Mouse (Mus musculus) testis, postnatal 10 days (tissue): ENCODE measurements around the gene Notch1.

Source experiments
- DNase-seq: peaks from one replicate; pipeline ENCODE4 v3.0.0; 2021; ENCODE audit warnings: low spot score

Gene Notch1

DNA sequence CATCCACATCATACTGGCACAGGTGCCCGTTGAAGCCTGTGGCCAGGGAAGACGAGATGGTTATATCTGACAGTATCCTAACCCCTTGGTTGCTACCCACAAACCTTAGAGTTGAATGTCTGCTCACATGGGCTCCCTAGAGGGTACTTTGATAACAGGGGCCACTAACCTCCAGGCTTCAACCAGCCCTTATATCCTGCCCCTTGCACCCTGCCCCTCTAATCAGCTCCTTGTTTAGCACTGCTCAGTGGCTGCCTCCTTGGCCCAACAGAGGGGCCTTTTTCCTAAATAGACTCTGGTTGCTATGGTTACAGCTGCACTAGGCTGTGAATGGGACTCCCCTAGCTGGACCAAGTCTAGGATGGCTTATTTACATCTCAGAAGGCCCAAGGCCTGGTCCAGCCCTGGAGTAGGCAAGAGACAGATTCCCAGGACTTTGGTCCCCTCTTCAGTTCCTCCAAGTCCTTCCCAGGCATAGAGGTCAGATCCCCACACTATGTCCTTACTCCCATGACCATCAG lies 37.7 kb downstream of the Notch1 start:
- DNase-seq: no peak

DNA sequence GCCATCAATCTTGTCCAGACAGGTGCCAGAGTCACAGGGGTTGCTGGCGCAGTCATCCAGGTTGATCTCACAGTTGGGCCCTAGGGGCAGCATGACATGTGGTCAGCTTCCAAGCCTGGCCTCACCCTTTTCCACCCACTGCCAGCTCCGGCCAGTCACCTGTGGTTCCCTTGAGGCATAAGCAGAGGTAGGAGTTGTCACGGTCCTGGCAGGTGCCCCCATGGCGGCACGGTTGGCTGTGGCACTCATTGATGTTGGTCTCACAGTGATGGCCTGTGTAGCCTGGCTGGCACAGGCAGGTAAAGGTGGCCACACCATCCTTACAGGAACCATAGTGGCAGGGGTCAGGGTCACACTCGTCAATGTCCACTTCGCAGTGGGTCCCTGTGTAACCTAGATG lies 38.6 kb downstream of the Notch1 start:
- DNase-seq: no peak

DNA sequence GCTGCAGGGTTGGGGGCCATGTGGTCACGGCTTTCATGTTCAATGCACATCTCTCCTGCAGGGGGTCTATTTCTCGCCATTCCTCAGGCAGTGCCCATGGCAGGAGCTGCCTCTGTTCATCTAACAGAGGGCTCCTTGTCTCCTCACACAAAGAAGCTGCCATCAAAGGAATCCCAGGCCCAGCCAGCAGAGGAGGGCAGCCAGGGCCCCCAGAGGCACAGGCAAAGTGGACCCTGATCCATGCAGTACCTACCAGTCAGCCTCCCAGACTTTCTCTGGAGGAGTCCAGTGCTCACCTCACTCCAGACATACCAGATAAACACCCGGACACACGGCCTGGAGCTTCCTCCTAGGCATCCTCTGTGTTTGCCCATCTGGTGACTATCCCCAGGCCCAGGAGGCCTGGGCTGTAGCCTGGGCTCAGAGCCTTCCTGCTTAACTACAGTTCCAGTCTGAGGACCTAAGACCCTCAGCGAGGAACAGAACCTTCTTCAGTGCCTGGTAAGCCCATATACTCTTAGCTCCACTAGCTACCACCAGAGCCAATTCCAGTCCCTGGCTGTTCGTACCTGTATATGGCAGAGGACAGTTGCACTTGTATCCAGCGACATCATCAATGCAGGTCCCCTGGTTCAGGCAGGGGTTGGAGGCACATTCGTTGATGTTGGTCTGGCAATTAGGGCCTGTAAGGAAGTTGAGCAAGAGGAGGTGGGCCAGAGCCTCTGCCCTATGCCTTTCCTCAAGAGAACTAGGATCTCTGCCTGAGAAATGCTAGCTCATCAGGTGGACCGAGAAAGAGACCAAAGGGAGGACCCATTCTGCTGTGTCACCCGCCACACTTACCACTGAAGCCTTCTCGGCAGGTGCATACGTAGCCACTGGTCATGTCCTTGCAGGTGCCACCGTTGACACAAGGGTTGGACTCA lies 40.7 kb downstream of the Notch1 start:
- no peak for DNase-seq

DNA sequence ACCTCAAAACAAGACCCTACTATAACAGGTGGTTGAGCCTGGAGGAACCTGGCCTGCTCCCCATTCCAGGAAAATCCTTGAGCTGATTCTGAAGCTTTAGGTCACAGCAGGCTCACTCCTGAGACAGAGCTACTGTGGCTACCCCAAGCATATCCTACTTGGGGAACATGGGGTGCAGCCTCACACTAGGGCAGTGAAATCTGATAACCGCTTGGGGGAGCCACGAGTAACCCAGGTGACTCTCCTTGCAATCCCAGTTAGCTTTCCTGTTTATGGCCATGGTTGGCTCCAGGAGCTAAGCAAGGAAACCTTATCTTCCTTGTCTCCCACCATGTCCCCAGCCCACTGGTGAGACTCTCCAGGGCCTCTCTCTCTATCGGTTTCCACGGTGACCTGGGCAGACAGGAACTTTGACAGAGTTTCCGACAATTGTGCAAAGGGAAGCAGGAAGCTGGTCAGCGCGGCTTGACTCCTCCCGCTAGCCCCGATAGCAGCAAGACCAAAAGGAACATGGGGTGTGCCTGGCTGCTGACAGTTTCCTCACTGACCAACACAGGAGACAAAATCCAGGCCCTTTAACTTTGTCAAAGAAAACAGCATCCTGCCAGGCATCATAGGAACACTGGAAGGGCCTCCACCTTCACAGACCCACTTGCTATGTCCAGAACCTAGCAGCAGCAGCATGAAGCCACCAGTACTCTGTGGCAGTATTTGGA lies 41.5 kb downstream of the Notch1 start:
- DNase-seq: no peak

DNA sequence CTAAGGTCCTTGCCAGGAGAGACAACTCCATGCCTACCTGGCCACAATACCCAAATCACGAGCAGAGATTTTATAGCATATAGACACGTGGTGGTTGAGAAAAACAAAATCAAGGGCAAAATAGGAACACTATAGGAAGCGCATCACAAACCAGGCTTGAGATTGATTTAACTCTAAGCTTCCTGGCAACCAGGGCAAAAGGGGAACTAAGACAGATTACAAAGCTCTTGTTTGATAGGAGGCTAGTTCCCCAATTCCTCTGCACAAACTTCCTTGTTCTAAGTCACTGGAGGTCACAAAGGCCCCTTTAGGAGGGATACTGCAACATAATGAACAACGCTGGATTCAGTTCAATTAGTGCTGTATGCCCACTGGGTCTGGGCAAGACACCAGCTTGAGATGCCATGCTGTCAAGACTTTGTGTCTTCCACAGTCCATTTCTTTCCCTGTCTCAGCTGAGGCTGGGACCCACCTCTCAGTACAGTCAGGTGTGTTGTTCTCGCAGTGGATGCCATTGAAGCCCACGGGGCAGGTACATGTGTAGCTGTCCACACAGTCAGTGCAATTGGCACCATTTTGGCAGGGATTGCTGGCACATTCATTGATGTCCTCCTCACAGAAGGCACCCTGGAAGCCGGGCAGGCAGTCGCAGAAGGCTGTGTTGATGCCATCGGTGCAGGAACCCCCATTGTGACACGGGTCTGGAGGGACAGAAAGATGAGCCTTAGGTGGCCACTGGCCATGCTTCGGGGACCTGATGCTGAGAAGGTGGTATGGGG lies 44.0 kb downstream of the Notch1 start:
- no peak for DNase-seq

DNA sequence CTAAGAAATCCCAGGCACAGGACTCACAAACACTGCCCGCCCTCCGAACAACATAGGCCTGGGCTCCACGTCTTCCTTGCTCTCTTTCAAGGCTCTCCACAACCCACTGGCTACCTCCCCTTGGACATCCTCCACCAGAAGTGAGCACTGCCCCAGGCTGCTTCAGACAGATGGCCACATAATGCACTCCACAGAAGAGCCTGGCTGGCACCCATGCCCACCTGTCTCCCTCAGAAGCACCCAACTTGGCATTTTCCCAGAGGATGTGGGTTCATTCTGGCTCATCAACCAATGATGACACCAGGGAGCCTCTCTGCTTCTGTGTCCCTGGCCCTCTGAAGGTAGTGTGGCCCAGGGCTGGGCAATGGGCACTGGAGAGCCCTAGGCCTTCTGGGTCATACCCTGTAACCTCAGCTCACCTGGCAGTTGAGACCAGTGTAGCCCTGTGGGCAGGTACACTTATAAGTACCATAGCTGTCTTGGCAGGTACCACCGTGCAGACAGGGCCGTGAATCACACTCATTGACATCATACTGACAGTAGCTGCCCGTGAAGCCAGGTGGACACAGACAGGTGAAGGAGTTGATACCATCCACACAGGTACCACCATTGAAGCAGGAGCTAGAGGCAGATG lies 44.7 kb downstream of the Notch1 start:
- DNase-seq: no peak

DNA sequence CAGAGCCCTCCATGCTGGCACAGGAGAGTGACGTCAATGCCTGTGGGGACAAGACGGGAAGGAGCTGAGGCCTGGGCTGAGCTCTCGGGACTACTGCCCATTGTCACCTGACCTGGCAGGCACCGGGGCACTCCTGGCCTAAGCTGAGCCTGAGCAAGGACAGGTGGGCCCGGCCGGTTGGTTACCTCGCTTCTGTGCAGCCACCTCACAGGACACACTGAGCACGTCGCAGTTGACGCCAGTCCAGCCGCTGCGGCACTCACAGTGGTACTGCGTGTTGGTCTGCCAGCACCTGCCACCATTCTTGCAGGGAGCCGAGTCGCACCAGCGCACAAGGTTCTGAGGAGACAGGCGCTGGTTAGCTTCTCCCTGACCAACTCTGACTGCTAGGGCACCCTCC lies 45.5 kb downstream of the Notch1 start:
- DNase-seq: no peak

DNA sequence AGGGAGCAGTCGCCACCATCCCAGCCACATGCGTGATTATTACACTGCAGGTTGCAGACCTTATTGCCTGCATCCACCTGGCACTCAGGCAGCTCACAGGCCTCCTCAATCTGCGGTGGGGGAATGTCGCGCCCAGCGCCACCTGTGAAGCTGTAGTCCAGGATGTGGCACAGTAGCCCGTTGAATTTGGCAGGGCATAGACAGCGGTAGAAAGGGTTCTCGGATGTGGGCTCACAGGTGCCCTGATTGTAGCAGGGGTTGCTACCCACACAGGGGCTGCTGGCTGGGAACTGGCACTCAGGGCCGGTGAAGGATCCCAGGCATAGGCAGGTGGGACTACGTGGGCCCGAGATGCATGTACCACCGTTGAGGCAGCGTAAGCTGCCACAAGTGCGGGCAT lies 48.1 kb downstream of the Notch1 start:
- no peak for DNase-seq

DNA sequence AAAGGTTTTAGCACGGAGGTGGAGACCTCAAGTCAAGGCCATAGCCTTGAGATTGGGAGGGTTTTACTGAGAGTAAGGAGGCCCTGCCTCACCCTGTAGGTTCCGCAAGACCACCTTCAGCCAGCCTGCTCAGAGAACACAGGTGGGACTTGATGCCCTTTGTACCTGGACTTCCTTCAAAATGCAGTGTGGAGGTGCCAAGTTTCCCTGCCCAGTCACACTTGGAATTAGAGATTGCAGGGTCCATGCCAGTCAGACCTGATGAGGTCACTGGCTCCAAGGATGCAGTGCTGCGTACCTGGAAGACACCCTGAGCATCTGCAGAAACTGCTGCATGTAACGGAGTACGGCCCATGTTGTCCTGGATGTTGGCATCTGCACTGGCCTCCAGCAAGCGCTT lies 53.1 kb downstream of the Notch1 start:
- no peak for DNase-seq

DNA sequence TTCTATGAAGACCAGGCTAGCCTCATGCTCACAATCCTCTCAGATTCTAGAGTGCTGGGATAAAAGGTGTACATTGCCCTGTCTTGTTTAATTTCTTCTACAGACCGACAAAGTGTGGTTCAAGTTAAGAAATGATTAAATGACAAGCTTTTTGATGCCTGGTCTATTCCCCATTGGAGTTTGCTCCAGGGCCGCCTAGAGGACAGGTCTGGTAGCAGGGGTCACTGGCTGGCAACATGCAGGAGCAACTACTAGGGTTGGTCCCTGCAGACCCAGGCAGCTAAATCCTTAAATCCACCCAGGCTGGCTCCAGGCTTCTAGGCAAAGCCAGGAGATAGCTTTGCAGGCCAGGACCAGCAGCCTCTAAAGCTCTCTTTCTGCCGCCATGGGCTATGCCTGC lies 53.5 kb downstream of the Notch1 start:
- DNase-seq: no peak

DNA sequence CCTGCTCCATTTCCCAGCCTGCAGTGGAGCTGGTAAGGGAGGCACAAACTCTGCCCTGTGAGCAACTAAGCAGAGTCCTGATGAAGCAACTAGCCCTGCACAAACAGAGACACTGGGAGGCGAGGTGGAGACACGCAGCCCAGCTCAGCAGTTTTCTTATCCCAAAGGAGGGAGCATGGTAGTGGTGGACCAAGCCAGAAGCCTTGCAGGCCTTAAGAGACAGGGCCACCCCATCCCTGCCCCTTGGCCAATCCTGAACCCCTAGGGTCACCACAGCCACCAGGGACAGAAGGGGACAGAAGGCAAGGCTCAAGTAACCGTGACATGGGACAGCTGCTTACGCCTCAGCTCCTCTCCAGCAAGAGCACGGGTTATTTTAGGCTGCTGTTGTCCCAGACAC lies 54.8 kb downstream of the Notch1 start:
- DNase-seq: no peak

DNA sequence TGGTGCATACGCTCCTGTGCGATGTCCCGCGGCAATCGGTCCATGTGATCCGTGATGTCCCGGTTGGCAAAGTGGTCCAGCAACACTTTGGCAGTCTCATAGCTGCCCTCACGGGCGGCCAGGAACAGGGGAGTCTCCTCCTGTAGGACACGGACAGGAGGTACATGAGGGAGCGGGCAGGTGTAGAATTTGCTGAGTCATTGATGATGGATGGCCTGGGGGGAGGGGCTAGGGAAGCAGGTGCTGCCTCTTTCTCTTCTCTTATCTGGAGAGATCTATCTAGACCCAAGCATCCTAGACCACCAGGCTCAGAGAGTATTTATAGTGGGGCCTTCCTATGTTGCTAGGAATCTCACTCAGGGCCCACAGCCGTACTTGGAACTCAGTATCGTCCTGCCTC lies 55.6 kb downstream of the Notch1 start:
- no peak for DNase-seq

DNA sequence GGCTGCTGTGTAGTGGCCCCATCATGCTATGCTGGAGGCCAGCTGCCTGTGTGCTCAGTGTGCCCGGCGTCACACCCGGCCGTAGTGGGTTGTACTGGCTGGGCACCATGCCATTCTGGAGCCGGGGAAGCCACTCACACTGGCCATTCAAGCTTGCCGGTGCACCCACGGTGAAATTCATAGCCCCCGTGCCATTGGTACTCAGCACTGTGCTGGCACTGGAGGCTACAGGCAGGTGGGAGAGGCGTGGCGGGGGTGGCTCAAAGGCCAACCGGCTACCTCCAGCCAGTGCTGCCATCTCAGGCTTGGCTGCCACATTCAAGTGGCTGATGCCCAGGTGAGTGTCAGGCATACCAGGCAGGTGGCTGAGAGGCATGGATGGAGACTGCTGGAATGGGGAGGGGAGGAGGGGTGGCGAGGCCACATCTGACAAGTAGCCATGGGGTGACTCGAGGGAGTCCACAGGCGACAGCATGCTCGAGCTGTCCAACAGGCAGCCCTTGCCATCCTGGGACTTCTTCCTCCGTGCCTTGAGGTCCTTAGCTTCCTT lies 56.3 kb downstream of the Notch1 start:
- DNase-seq: no peak

DNA sequence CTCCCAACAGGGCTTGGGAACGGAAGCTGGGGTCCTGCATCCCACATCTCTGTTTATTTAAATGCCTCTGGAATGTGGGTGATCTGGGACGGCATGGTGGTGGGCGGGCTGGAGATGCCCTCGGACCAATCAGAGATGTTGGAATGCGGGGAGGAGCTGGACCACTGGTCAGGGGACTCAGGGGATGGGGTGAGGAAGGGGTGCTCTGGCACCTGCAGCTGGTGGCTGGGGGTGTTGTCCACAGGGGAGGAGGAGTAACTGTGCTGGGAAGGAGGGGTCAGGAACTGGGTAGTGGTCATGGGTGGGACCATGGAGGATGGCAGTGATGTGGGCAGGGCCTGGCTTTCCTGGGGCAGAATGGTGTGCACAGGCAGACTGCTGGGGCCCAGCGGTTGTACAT lies 57.0 kb downstream of the Notch1 start:
- no peak for DNase-seq

DNA sequence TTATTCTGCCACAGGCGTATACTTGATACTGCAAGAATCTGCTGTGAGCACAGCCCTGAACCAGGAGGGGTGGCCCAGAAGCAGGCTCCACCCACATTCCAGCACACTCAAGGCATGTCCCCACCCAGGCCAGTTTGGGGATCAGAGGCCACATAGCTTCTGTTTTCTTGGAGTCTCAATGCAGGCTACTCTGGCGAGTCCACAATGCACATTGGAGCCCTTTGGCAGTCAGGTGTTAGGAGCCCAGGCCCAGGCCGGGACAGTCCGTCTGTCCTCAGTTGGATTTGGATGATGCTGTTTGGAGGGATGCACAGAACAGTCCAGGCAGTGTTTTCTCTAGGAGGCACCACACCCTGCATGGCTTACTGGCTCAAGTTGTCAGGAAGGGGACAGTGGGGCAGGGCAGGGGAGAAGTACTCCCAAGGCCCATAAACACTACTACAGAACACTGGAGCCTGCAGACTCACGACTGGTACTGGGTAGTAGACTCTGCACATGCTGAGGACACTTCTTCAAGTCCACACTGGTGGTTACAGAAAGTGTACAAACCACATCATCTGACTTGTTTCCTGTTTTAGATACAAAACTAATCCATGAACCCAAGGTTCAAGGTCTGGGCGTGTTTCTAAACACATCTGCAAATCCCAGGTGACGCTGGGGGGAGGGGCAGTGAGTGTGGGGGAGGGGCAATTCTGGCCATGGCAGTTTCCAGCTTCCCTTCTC lies 57.9 kb downstream of the Notch1 start:
- DNase-seq: peak; percentile 66

DNA sequence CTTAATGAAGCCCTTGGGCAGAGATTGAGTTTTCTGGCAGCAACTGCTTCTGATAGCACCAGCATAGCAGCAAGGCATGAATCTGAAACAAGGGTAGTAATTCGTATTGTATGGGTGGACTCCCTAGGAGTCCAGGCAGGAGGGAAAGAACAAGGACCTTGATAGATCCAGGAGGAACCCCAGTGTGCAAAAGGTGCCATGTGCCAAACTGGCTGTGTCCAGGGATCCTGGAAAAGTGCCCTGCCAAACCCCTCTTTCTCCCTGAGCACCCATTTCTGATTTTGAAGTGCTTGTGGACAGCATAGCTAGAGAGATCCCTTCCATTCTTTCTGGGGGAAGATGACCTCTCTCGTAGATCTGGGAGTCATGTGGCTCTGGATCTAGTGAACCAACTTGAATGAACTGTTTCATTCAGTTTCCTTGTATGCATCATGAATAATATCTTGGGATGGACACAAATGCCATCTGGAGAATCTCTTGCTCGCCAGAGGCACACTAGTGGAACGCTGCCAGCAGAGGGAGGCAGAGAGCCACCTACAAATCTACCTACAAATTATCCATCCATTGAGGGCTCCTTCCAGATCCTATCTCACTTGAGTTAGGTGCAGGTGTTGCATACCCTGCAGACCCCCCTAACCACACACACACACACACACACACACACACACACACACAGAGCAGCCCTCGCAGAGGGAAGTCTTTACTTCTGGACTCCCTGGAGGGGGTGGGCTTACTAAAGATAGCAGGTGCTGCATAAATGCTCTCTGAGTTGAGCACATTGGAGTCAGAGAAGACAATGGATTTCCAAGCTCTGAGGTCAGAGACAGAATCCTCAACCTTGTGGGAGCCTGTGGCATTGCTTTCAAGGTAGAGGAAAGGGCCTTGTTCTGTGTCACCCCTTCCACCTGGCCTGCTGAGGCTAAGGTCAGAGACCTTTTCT lies 67.1 kb downstream of the Notch1 start:
- DNase-seq: peak; percentile 87

DNA sequence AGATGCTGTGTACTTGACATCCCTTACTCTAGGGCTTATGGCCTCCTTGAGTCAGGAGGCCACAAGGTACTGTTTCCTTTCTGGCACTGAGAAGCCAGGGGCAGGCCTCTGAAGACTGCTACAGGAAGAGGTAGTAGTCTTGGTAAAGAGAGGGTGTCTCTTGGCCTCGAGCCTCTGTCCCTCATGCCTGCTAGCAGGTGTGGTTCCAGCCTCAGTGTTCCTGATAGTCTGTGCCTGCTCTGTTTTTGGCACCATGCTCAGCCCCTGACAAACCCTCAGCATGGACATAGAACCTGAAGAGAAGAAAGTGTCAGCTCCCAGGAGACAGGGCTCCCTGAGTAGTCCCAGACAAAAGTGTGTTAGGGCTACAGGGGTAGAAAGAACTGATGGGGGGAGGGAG lies 69.0 kb downstream of the Notch1 start:
- DNase-seq: no peak

DNA sequence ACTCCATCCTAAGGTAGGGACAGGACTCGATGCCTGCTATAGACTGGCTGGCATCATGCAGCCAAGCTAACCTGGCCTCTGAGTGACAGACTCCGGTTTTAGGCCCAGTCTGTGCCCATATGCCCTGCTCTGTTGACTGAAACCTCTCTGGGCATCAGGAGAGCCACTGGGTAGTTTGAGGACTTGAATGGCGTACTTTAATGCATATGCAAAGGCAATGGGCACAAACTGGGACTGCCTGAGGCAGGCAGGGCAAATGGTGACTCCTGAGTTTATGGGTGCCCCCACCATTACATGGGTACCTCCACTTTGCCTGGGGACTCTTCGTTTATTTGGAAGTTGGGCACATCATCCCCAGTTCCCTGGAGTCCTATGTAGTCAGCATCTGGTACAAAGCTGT lies 69.8 kb downstream of the Notch1 start:
- no peak for DNase-seq

DNA sequence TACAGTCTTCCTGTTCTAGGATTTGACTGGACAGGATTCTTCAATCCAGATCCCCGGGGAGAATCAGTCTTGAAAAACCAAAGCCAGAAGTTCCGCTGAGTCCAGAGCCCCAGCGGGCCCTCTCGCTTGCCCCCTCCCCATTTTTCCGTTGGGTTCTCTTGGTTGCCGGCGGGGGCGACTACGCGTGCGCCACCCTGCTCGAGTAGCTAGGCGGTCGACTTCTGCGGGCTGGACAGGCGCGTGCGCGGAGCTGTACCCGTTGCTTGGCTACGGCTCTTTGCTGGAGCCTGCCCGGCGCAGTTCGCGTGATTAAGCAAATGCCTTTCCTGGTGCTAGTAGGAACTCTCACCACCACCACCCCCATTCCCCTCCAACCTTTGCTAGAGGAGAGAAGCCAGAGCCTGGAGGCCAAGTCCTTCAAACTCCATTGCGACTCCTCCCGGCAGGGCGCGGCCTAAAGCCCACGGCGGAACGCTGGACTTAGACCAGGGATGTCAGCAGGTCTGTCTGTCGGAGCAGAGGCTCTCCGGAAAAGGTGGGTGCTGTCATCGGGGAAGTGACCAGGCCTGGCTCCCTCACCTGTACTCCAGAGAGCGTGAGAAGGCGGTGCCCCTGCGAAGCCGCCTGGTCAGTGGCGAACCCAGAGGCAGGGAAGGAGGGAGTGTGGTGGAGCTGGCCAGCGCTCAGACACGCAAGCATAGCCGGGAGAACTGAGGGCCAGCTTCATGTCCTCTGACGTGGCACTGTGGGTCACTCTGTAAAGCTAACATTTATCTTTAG lies 70.6 kb downstream of the Notch1 start:
- peak; percentile 91 for DNase-seq
